Mouse (Mus musculus) lung, postnatal 0 days (tissue): ENCODE results near the gene Dchs1.

ENCODE experiments used
- CTCF ChIP-seq: IDR thresholded peaks from 2 replicates; pipeline ENCODE4 v1.5.1; 2016; ENCODE audit warnings: antibody characterized with exemption, mild to moderate bottlenecking
- EP300 ChIP-seq: IDR thresholded peaks from 2 replicates; pipeline ENCODE4 v1.6.1; 2016; ENCODE audit warnings: antibody characterized with exemption, mild to moderate bottlenecking, control low read depth

DNA sequence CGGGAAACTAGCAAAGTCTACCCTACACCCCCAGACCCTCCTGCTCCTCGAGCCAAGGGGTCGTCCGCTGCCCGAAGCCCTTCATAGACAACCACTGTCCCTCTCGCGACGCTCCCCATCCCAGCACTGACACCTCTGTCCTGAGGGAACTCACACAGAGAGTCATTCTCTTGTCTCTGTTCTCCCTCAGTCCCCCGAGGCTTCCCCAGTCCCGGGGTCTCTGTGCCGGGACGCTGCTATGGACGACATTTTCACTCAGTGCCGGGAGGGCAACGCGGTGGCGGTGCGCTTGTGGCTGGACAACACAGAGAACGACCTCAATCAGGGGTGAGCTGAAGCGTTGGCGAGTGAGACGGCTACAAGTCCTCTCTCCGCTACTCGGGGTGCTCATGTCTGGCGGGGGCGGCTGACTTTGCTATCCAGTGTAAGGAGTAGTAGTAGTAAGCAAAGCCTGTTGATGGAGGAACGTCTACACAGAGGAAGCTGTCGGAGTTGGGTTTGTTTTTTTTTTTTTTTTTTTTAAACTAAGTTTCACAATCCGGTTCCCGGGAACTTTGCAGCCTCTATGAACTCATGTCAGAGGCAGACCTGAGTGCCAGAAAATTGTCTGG, 50.4 kb downstream of the Dchs1 start, which contains the start of gene Rrp8:
- TF ChIP-seq CTCF (no peak), EP300 (no peak; the same call in 1 of the 2 replicates)
